Mouse (Mus musculus): ENCODE measurements around the gene Dnali1.

Dnali1 gene

DNA sequence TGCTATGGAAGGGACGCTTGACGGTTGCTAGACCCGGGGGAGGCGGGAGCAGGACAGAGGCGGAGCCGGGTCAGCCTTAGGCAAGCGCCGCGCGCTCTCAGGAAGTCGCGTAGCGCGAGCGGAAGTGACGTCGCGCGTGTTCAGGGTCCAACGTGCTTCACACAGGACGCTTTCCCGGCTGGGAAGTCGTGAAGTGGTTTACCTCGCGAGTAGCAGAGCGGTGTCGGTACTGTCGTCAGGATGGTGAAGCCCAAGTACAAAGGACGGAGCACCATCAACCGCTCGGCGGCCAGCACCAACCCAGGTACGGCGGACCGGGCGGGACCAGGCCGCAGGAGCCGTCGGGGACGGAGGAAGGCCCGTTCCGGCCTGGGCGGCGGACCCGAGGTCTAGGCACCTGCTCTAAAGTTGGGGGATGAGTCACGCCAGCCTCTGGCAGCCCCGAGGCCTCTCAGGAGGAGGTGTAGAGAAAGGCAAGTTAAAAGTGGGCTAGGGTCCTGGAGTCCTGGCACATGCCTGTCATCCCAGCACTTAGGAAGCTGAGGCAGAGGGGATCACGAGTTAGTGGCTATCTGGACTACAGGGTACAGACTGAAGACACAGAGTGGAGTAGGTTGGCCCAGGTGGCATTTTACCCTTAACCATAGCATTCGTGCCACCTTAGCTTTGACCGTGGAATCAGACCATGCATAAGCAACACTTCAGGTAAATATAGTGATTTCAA lies 35.5 kb downstream of the Dnali1 start:
- peak; percentile 94 to 96 for DNase-seq

DNA sequence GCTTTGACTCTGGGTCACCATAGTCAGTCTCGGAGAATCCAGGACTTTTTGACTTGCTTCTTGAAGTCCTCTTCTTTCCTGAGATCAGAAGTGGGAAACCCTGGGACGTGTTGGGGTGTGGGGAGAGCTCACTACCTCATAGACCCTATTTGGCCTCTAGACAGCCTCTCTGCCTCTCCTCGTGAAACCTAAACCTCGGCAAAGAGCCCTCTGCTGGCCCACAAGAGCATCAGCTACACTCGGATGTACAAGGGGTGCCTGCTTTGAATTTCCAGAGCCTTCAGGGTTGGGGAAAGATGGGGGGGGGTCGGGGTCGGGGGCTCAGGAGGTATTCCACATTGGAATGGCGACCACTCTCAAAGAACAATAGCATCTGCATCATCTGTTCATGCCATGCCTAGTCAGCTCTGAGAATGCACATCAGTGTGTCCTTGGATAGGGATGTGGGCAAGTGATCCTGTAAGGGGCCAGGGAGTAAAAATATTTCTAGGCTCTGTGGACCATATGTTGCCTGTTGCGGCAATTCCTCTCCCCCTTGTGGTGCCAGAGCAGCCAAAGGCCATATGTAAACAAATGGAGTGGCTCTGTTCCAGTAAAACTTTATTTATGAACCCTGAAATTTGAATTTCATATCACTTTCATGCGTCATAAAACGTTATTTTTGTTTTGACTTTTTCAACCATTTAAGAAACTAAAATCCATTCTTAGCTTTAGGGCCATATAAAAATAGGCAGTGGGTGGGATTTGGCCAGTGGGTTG lies 44.5 kb downstream of the Dnali1 start:
- DNase-seq = no peak

DNA sequence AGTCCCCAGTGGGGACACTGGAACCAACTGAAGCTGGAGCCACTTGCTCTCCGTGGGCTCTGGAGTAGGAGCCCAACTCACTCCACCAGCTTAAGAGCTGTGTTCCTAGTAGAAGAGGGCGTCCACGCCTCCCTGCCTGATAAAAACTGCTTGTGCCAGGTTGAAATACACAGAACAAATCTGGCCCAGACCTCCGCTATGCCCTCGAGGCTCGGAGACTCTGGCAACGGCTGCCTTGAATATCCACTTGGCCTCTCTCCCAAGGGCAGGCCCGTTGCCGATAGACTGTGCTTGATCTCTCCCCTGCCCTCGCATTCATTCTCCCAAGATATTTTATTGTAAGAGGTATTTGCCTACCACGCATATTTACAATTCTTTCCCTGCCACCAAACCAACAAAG lies 48.1 kb downstream of the Dnali1 start:
- peak; percentile 78 to 79 for DNase-seq

DNA sequence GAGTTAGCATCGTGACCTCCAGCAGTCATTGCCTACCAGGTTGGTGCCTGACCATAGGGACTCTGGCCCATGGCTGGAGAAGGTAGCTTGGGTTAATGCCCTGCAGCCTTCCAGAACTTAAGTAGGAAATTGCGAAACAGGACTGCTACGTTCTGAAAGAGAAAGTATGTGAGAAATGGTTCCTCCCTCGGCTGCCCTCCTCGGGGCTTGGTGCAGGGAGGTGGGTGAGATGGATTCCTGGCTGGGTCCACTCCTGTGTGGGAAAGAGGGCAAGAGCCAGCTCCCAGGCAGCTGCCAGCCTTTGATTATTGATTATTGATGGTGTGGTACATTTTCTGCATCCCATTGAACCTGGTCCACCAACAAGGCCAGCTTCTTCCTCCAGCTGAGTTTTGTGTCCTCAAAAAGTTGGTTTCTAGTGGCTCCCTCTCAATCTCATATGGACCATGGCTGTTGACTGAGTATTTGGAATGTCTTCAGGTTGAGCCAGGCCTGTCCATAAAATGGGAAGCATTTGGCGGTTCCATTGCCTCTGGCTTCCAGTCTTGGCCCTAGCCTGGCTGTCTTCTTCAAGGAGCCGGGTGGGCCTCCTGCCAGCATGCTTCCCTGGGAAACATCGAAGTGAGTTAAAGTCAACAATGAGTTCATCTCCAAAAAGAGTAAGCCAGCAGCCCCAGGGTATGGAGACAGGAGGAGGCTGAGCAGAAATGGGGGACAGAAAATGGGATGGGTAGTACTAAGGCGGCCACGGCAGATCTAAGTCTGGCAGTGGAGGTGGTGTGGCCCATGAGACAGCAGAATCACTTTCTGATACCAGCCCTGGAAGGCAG lies 49.5 kb downstream of the Dnali1 start, which contains the start of gene Gnl2:
Gene Gnl2 (plus strand): TSS at position 780 of the 830 bp plus-strand sequence.
- DNase-seq = peak; percentile 50 to 65

DNA sequence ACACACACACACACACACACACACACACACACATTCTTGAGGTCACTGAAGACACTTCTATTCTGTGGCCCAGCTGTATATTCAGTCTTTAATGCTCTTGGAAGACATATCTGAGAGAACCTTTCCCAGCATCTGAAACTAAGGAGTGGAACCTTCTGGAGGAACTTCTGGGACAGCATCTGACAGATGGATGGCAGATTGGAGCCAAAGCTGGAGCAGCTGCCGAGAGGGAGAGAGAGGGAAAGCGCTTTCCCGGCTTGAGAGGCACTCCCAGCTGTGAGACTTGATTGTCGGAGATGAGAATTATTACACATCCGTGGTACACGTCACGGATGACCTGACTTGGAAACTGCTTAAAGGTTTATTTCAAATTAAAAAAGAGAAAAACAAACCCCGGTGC lies 56.8 kb downstream of the Dnali1 start:
- no peak for DNase-seq

DNA sequence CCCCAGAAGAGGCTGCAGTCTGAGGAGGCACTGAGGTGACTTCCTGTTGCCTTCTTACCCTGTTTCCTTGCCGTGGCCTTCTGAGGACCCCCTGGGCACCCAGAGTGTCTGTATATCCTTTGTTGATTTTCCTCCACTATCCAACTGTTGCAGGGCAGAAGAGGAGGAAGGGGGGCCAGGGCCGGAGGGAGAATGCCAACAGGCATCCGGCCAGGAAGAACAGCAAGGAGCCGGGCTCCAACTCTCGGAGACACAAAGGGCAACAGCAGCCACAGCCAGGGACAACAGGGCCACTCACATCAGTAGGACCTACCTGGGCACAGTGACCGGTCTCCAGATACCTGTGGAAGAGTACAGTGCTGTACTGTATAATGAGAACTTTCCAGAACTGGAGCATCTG lies 57.3 kb downstream of the Dnali1 start:
- no peak for DNase-seq

DNA sequence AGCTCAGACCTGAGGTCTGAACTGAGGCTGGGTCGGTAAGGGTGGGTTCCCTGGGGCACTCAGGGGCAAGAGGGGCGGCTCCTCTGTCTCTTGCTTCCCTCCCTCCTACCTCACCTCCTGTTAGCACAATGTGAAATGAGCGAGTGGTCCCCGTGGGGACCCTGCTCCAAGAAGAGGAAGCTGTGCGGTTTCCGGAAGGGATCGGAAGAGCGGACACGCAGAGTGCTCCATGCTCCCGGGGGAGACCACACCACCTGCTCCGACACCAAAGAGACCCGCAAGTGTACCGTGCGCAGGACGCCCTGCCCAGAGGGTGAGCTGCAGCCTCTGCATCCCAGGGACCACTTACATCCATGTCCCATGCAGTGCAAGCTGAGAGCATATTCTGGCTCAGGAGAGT lies 58.0 kb downstream of the Dnali1 start:
- no peak for DNase-seq

All from lung, adult 18-20 months (tissue).